In the genomic region with DNA sequence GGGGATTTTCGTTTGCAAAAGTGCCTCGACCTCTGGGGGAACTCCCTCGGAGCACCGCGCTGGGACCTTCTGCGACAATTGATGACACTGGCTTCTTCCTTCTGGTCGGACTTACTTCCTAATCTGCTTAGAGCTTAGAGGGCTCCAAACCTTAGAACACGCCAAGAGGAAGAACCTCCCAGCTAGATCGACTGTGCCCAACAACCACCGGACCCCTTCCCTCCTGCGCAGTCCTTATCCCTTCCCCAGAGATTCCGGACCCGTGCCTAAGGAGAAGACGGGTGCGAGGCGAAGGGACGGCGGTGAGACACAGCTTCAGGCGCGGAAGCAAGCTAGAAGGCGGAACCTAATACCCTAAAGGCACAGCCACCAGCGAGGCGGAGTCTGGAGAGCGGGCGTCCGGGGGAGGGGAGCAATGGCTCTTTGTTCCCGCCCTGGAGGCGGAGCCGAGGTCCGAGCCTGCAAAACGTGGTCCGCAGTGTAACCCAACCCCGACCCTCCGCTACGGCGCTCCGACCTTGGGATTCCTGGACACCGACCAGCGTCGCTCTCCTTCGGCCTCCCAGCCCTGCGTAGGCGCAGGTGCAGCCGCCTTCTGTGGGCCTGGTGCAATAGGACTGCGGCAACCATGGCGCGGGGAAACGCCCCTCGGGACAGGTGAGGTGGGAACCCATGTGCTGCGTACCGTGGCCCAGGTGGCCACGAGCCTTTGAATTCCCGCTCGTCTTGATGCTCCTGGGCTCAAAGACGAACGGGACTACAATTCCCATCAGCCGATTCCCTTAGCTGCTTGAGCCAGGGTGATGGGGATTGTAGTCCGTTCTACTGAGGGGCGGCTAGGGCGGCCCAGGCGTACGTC, we compare ENCODE assay signal across 8 mouse cellular contexts. TPM values are rescaled to one million over a fixed set of nuclear protein-coding genes. Genes with fewer than 3 reads are reported as not detected.
DNase-seq lines count a peak whose midpoint lies in the region; ATAC-seq lines count a peak whose summit lies in the region.

TSS of gene Slc29a2 (plus strand) at position 240 of the 859 bp plus-strand sequence.

- peak; percentile 99 for ATAC-seq in intestine, embryonic 15.5 days

- peak within 1 kb of the TSS; percentile 70 for H3K9ac ChIP-seq in intestine, embryonic 15.5 days

- under 1% methylated on average over 62 of the region's 62 CpGs for WGBS in intestine, embryonic 15.5 days

- 0 out of 2 replicates have a peak, but pooled peaks cover 2% of the 10 kb centered on the region for H3K4me1 ChIP-seq in intestine, embryonic 15.5 days (replicated peaks)

- intact Hi-C loops in left cerebral cortex, postnatal 25 days (cut with DNase I) = no loop called here

- no peaks in the 10 kb centered on the region for H3K9me3 ChIP-seq in intestine, embryonic 15.5 days

- no peaks in the 10 kb centered on the region for H3K27me3 ChIP-seq in intestine, embryonic 15.5 days (replicated peaks)

- H3K4me3 ChIP-seq in intestine, embryonic 15.5 days (replicated peaks) = peak within 1 kb of the TSS; percentile 72

- peaks cover 2% of the 10 kb centered on the region; the same call in 1 of the 2 replicates for H3K36me3 ChIP-seq in intestine, embryonic 15.5 days

- DNase-seq in adrenal gland, adult (ENCODE audit: inconsistent age in 2 of 2, low spot score in 1 of 2) = peak; percentile 96 to 98
- peak; percentile 98 for DNase-seq in embryo, embryonic 10.5 days (ENCODE audit: low spot score)
- peak; percentile 92 for DNase-seq in gastrocnemius, postnatal 25 days
- DNase-seq in left cerebral cortex, postnatal 25 days (ENCODE audit: low spot score in 2 of 2) = peak; percentile 87 to 94
- peak; percentile 94 for DNase-seq in mesoderm, embryonic 11.5 days (ENCODE audit: low read depth, low spot score)
- peak; percentile 91 for DNase-seq in right cerebral cortex, postnatal 25 days
- peak; percentile 86 to 93 for DNase-seq in urinary bladder, postnatal 36 days (ENCODE audit: low spot score in 2 of 2)

- H3K4me2 ChIP-seq in intestine, embryonic 15.5 days (replicated peaks) = peak within 1 kb of the TSS; percentile 96

- H3K27ac ChIP-seq in intestine, embryonic 15.5 days = peak within 1 kb of the TSS; percentile 80

RNA-seq across cellular contexts. Expression of gene Slc29a2, which starts in this region (rescaled TPM):
- 10 to 100 TPM in 1 of 2 experiments, 1 to 10 TPM in 1; 7.9 to 11.6 TPM for total RNA-seq in gastrocnemius, postnatal 25 days (2021)
- polyA plus RNA-seq in intestine, embryonic 15.5 days (2015; fragmentation: Nextera tagmentation; extraction: Ambion mirVana) = 4.6 and 4.9 TPM in 2 replicates
- 10 to 100 TPM; 14.1 to 15.0 TPM for total RNA-seq in left cerebral cortex, postnatal 25 days (2021)

Comparison
In these comparisons a context has a peak if more than half of its experiments do, and no peak if none do; other contexts are left out.
1. Peak in every context shown above with its lines: DNase-seq, ATAC-seq, H3K4me3 ChIP-seq and H3K27ac ChIP-seq.